Mouse (Mus musculus) heart, embryonic 10.5 days (tissue): ENCODE measurements around the gene Hsd11b2. TPM values are rescaled to one million over a fixed set of nuclear protein-coding genes. Genes with fewer than 3 reads are reported as not detected.
A peak's percentile ranks its signal among the peaks of the same experiment; 100 is the strongest.
"Not testable (repeated sequence)": the region's sequence is repeated elsewhere in the genome, so short reads cannot be mapped to it uniquely, and the experiment has no call there.

ENCODE experiments used
- DNase-seq: peaks from one replicate; pipeline ENCODE4 v3.0.0-alpha.2; 2017; ENCODE audit warnings: low spot score
- H3K27ac ChIP-seq: fragments of 300-500 bp; sonication (generic); 2 replicates; pipeline ENCODE4 v1.5.1; 2016; ENCODE audit warnings: mild to moderate bottlenecking
- H3K27me3 ChIP-seq: fragments of 300-500 bp; sonication (generic); 2 replicates; pipeline ENCODE4 v1.6.1; 2016; ENCODE audit warnings: mild to moderate bottlenecking; ENCODE audit not compliant: poor library complexity, insufficient read depth, severe bottlenecking
- H3K36me3 ChIP-seq: fragments of 300-500 bp; sonication (generic); 2 replicates; pipeline ENCODE4 v1.6.1; 2016; ENCODE audit warnings: mild to moderate bottlenecking, moderate library complexity
- H3K4me1 ChIP-seq: fragments of 300-500 bp; sonication (generic); 2 replicates; pipeline ENCODE4 v1.6.1; 2016; ENCODE audit warnings: mild to moderate bottlenecking
- H3K4me3 ChIP-seq: fragments of 300-500 bp; sonication (generic); 2 replicates; pipeline ENCODE4 v1.5.1; 2016; ENCODE audit warnings: mild to moderate bottlenecking, moderate library complexity
- H3K9me3 ChIP-seq: fragments of 300-500 bp; sonication (generic); 2 replicates; pipeline ENCODE4 v1.6.1; 2016; ENCODE audit warnings: mild to moderate bottlenecking, moderate library complexity
- WGBS: fragments of 180-500 bp; shearing (Covaris S2); methylation state at CpG from one replicate; pipeline ENCODE4 v1.1.7; 2016; 5-methylcytosine and 5-hydroxymethylcytosine counted together
- polyA plus RNA-seq: library from polyadenylated mRNA; unstranded; fragments of >200 nt; fragmentation: Nextera tagmentation; extraction: Ambion mirVana; gene quantifications from 2 replicates; pipeline ENCODE4 v1.2.1, GENCODE M21; 2016

Gene Hsd11b2
- polyA plus RNA-seq, 1 experiment from 2014 or later: 37.5 TPM

- Histone ChIP-seq H3K27ac (no peak overlapping the region), H3K36me3 (peaks cover 8% of the 10 kb centered on the region; the same call in 1 of the 2 replicates), H3K4me3 (no peak overlapping the region), H3K27me3 (no peaks in the 10 kb centered on the region), H3K4me1 (peaks cover 6% of the 10 kb centered on the region; the same call in 1 of the 2 replicates), H3K9me3 (no peaks in the 10 kb centered on the region)
- DNase-seq: peak; percentile 80
Observed at GRCm38 (mm10) chr8:105554087-105554486, 35.5 kb downstream of the Hsd11b2 start.

DNA sequence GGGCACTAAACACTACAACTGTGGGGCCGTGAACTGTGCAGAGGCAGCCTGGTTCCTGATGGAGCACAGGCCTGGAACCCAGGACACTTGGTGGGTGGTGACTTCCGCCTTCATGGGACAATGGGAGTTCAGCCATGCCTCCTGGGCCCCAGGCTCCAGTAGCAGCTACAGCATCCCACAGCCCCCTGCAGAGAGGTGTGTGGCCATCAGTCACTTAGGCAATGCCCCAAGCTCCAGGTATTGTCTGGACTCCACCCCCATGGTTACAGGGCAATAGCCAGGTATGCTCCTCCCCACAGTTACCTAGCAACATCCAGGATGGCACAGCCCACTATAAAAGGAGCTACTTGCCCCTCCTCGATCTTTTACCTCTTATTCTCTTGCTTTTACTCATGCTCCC, 36.7 kb downstream of the Hsd11b2 start:
- no peak overlapping the region for H3K4me3 ChIP-seq
- no peak for DNase-seq
- no peaks in the 10 kb centered on the region for H3K9me3 ChIP-seq
- peaks cover 5% of the 10 kb centered on the region; the same call in 1 of the 2 replicates for H3K36me3 ChIP-seq
- no peak overlapping the region for H3K27ac ChIP-seq
- H3K4me1 ChIP-seq: peaks cover 6% of the 10 kb centered on the region; the same call in 1 of the 2 replicates
- 86% methylated on average over 3 of the region's 3 CpGs for WGBS
- H3K27me3 ChIP-seq: no peaks in the 10 kb centered on the region

DNA sequence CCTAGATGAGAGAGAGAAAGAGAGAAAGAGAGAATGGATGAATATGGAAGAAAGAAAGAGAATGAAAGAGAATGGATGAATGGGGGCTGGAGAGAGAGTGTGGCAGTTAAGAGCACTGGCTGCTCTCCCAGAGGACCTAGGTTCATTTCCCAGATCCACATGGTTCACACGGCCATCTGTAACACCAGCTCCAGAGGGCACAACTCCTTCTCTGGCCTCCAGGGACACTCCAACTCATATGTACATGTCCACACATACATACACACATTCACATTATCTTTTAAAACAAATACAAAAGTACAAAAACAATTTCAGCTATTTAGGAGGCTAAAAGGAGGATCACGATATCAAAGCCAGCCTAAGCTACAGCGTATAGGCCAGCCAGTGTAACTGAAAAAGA, 44.3 kb downstream of the Hsd11b2 start:
- WGBS: 85% methylated on average over 3 of the region's 3 CpGs
- peaks cover 20% of the 10 kb centered on the region for H3K4me1 ChIP-seq

DNA sequence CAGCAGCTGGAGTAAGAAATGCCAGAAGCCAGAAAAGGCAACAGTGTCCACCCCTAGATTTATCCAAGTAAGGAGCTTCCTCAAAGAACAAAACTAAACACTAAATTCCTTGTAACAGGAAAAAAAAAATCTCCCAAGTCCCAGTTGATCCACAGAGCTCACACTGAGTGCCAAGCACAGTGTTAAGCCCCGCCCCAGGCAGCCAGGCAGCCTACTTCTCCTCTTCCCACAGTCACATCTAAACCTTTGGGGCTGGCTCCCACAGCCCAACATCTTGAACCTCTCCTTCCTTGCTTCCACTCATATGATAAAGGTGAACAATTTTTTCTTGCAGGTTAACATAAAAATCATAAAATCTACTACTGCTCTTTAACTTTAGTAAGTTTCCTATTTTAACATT, 45.3 kb downstream of the Hsd11b2 start:
- no peak for DNase-seq
- no peak overlapping the region for H3K4me3 ChIP-seq
- H3K9me3 ChIP-seq: no peaks in the 10 kb centered on the region
- peaks cover 13% of the 10 kb centered on the region for H3K27me3 ChIP-seq
- H3K4me1 ChIP-seq: peaks cover 20% of the 10 kb centered on the region
- H3K27ac ChIP-seq: no peak overlapping the region
- WGBS: 89% methylated on average over 1 of the region's 1 CpGs
- peaks cover 7% of the 10 kb centered on the region; the same call in 1 of the 2 replicates for H3K36me3 ChIP-seq

More for the DNA sequence above, 44.3 kb downstream of the Hsd11b2 start:
- DNase-seq: no peak
- peaks cover 9% of the 10 kb centered on the region; the same call in 1 of the 2 replicates for H3K36me3 ChIP-seq
- H3K9me3 ChIP-seq: no peaks in the 10 kb centered on the region
- H3K4me3 ChIP-seq: no peak overlapping the region
- H3K27ac ChIP-seq: no peak overlapping the region
- peaks cover 9% of the 10 kb centered on the region; the same call in 1 of the 2 replicates for H3K27me3 ChIP-seq

GRCm38 (mm10) chr8:105564573-105565229, 46.1 kb downstream of the Hsd11b2 start:
- Histone ChIP-seq H3K4me3 (peak overlapping the region; percentile 78), H3K27me3 (peaks cover 13% of the 10 kb centered on the region), H3K27ac (0 out of 2 replicates have a peak overlapping the region, but pooled peaks have one; percentile 90), H3K4me1 (peaks cover 20% of the 10 kb centered on the region)
- not testable (repeated sequence) for H3K36me3 ChIP-seq, H3K9me3 ChIP-seq, DNase-seq
- 82% methylated on average over 9 of the region's 9 CpGs for WGBS

- WGBS: under 1% methylated on average over 31 of the region's 31 CpGs
- DNase-seq: no peak
- Histone ChIP-seq H3K27me3 (peaks cover 13% of the 10 kb centered on the region), H3K36me3 (peaks cover 7% of the 10 kb centered on the region; the same call in 1 of the 2 replicates), H3K4me1 (peaks cover 20% of the 10 kb centered on the region), H3K9me3 (no peaks in the 10 kb centered on the region), H3K27ac (peak overlapping the region; percentile 90), H3K4me3 (peak overlapping the region; percentile 78)
Observed at GRCm38 (mm10) chr8:105565401-105565881, 46.9 kb downstream of the Hsd11b2 start.

DNA sequence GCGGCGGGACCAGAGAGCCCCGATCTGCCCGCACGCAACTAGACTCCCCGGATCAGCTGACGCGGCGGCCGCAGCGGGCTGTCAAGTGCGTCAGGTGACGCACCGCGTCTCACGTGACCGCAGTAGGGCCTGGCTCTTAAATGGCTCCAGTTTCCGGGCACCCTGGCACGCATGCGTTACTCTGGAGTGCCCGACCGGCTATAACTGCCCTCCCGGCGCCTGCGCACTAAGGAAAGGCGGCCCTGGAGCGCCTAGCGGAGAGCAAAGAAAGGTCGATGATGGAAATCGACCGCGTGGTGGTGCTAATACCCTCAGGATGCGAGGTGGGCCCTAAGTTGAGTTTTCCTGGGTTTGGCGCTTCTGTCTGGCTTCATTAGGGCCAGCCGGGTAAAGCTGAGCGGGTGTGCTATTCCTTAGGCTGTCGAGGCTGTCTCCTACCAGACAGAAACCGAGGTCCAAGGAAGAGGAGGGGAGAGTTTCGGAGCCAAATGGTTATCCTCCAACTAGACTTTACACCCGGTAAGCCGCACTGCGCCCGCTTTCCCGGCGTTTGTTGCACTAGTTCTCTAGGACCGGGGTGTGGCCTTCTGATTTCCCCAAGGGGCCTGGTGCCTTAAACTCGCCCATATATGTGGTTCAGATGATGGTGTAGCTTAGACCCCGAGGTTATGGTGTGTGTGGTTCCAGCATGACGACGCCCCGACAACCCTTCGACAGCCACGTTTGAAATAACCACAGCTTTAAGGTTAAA, 47.6 kb downstream of the Hsd11b2 start, which contains the start of gene Atp6v0d1:
Gene Atp6v0d1, minus strand, starts transcription at position 96 of the 751 bp plus-strand sequence.
- WGBS: 3% methylated on average over 51 of the region's 53 CpGs
- peaks cover 13% of the 10 kb centered on the region for H3K27me3 ChIP-seq
- H3K4me1 ChIP-seq: peaks cover 20% of the 10 kb centered on the region
- peaks cover 7% of the 10 kb centered on the region; the same call in 1 of the 2 replicates for H3K36me3 ChIP-seq
- H3K27ac ChIP-seq: peak within 1 kb of the TSS; percentile 90
- H3K9me3 ChIP-seq: no peaks in the 10 kb centered on the region
- peak; percentile 99 for DNase-seq
- H3K4me3 ChIP-seq: peak within 1 kb of the TSS; percentile 78

GRCm38 (mm10) chr8:105566703-105567595, 48.4 kb downstream of the Hsd11b2 start:
- Histone ChIP-seq H3K4me3 (peak overlapping the region; percentile 78), H3K9me3 (no peaks in the 10 kb centered on the region), H3K27ac (peak overlapping the region; percentile 90), H3K27me3 (peaks cover 13% of the 10 kb centered on the region), H3K4me1 (peaks cover 20% of the 10 kb centered on the region), H3K36me3 (peaks cover 5% of the 10 kb centered on the region; the same call in 1 of the 2 replicates)
- DNase-seq: peak; percentile 78
- 22% methylated on average over 27 of the region's 27 CpGs for WGBS

DNA sequence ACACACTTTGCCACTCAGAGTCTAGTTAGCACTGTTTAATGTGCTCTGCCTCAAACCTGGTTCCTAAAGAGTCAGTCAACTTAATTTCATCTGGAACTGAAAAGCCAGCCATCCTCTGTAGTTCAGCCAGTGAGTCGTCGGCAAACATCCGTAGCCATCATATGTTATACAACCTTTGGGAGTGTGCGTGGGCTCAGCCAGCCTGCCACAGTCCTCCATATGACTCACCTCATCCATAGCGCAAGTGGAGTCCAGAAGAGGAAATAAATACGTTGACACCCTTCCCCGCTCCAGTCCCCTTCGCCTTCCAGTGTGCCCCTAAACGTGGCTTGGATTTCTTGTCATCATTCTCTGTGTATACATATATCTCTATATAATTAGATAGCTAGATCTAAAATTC, 53.3 kb downstream of the Hsd11b2 start:
- WGBS: 88% methylated on average over 9 of the region's 9 CpGs
- H3K4me1 ChIP-seq: peaks cover 5% of the 10 kb centered on the region
- H3K27me3 ChIP-seq: peaks cover 12% of the 10 kb centered on the region
- DNase-seq: no peak
- no peaks in the 10 kb centered on the region for H3K9me3 ChIP-seq
- H3K27ac ChIP-seq: no peak overlapping the region
- no peak overlapping the region for H3K4me3 ChIP-seq
- H3K36me3 ChIP-seq: no peaks in the 10 kb centered on the region

GRCm38 (mm10) chr8:105573427-105573826, 54.9 kb downstream of the Hsd11b2 start:
- H3K4me1 ChIP-seq: no peaks in the 10 kb centered on the region
- DNase-seq: no peak
- peaks cover 4% of the 10 kb centered on the region; the same call in 1 of the 2 replicates for H3K27me3 ChIP-seq

More at GRCm38 (mm10) chr8:105573427-105573826, 54.9 kb downstream of the Hsd11b2 start:
- no peaks in the 10 kb centered on the region for H3K9me3 ChIP-seq
- no peak overlapping the region for H3K27ac ChIP-seq
- no peak overlapping the region for H3K4me3 ChIP-seq
- H3K36me3 ChIP-seq: no peaks in the 10 kb centered on the region
